Mouse (Mus musculus): ENCODE data around the gene Laptm5.

- TF ChIP-seq EP300 (IDR thresholded peaks at IDR 0.05; ENCODE audit: low read depth): no peak
- no peak for TF ChIP-seq CTCF (IDR thresholded peaks at IDR 0.05; ENCODE audit: low read depth)
These were observed 45.0 kb upstream of the Laptm5 start for GRCm38 (mm10) chr4:130867940-130868339.

Measured in heart, postnatal 0 days (tissue).